Mouse (Mus musculus): ENCODE data around the gene Rbpj. TPM values are rescaled to one million over a fixed set of nuclear protein-coding genes. Genes with fewer than 3 reads are reported as not detected.

Gene Rbpj
- polyA plus RNA-seq, 1 experiment from 2014 or later = 33.1 TPM

DNA sequence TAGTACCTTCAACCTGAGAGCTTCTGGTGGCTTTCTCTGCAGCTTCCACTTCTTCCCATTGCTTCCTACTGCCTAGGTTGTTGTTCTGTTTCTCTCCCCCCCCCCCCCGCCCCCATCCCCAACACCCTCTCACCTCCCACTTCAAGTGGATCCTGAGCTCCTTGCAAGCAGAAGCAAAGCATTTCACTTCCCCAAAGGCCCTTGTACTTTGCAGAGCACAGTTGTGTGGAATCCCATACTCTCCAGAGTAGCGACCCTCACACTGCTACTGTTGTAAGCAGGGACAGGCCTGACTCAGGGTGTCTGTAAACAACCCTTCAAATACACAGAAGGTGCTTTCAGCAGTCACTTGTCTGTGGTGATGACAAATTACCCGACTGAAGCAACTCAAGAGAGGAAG lies 37.3 kb downstream of the Rbpj start:
- Histone ChIP-seq H3K4me1 (ENCODE audit: insufficient read depth, low read length) (no peaks in the 10 kb centered on the region), H3K4me2 (replicated peaks; ENCODE audit: low read depth, low read length) (no peak overlapping the region), H3K36me3 (ENCODE audit: insufficient read depth, low read length) (no peaks in the 10 kb centered on the region), H3K9ac (replicated peaks; ENCODE audit: low read length) (no peak overlapping the region), H3K27me3 (ENCODE audit: insufficient read depth, low read length) (no peaks in the 10 kb centered on the region), H3K27ac (ENCODE audit: low read length) (no peak overlapping the region), H3K4me3 (ENCODE audit: low read length) (no peak overlapping the region), H3K9me3 (ENCODE audit: low read length) (no peaks in the 10 kb centered on the region)
- ATAC-seq (ENCODE audit: low FRiP score, low TSS enrichment) = no peak
- 80% methylated on average over 2 of the region's 3 CpGs for WGBS

DNA sequence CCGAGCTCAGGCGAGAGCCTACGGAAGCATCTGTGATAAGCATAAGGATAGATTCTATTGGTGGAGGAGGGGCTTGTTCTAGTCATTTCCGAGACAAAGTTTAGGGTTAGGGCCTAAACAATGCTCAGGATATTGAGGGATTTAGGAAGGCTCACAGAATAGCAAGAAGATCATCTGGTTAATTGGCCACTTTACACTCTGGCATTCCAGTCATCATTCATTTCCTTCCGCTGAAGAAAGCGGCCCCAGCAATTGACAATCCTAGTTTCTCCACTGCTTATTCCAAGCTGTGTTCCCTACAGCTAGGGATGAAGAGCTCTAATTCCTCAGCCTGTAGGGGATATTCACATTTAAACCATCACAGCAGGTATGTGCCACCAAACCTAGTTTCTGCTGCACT lies 39.8 kb downstream of the Rbpj start:
- WGBS = 78% methylated on average over 6 of the region's 6 CpGs
- no peaks in the 10 kb centered on the region for H3K36me3 ChIP-seq (ENCODE audit: insufficient read depth, low read length)

DNA sequence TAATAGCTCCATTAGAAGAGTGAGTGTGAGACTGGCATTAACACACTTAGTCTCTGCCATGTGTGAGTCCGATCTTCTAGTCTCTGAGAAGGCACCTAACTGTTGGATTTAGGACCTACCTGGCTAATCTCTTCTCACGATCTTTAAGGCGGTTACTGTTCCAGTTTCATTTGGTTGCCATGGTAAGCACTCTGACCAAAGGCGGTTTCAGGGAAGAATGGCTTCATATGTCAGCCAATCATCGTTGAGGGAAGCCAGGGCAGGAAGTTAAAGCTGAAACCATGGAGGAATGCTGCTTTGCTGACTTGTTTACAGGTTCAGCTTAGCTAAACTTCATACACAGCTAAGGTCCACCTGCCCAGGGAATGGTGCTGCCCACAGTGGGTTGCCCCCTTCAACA lies 41.4 kb downstream of the Rbpj start:
- Histone ChIP-seq H3K36me3 (ENCODE audit: insufficient read depth, low read length) (no peaks in the 10 kb centered on the region), H3K27me3 (ENCODE audit: insufficient read depth, low read length) (no peaks in the 10 kb centered on the region), H3K4me3 (ENCODE audit: low read length) (no peak overlapping the region), H3K9ac (replicated peaks; ENCODE audit: low read length) (no peak overlapping the region), H3K4me1 (ENCODE audit: insufficient read depth, low read length) (no peaks in the 10 kb centered on the region), H3K4me2 (replicated peaks; ENCODE audit: low read depth, low read length) (no peak overlapping the region), H3K9me3 (ENCODE audit: low read length) (no peaks in the 10 kb centered on the region), H3K27ac (ENCODE audit: low read length) (no peak overlapping the region)
- ATAC-seq (ENCODE audit: low FRiP score, low TSS enrichment) = no peak
- 77% methylated on average over 5 of the region's 5 CpGs for WGBS

More for the DNA sequence above, 39.8 kb downstream of the Rbpj start:
- Histone ChIP-seq H3K4me1 (ENCODE audit: insufficient read depth, low read length) (no peaks in the 10 kb centered on the region), H3K9ac (replicated peaks; ENCODE audit: low read length) (no peak overlapping the region), H3K4me2 (replicated peaks; ENCODE audit: low read depth, low read length) (no peak overlapping the region), H3K27me3 (ENCODE audit: insufficient read depth, low read length) (no peaks in the 10 kb centered on the region), H3K9me3 (ENCODE audit: low read length) (no peaks in the 10 kb centered on the region), H3K27ac (ENCODE audit: low read length) (no peak overlapping the region), H3K4me3 (ENCODE audit: low read length) (no peak overlapping the region)
- ATAC-seq (ENCODE audit: low FRiP score, low TSS enrichment) = no peak

DNA sequence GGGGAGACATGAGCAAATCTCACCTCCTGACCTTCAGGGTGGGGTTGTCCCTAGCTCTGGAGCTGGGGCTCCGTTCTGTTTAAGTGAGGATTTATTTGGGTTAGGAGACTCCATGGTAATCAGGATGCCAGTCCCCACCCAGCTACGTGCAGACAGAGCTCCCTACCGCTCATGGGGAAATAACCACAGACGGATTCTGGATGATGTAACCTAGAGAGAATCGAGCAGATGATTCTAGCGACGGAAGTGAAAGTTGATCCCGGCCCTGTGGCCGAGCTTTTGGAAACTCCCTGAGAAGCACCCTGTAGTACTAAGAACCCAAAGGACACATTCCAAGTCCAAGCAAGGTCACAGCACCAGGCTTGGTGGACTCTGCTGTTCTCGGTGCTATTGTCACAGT lies 43.5 kb downstream of the Rbpj start:
- 56% methylated on average over 10 of the region's 10 CpGs for WGBS
- H3K9me3 ChIP-seq (ENCODE audit: low read length) = no peaks in the 10 kb centered on the region
- ATAC-seq (ENCODE audit: low FRiP score, low TSS enrichment) = no peak

DNA sequence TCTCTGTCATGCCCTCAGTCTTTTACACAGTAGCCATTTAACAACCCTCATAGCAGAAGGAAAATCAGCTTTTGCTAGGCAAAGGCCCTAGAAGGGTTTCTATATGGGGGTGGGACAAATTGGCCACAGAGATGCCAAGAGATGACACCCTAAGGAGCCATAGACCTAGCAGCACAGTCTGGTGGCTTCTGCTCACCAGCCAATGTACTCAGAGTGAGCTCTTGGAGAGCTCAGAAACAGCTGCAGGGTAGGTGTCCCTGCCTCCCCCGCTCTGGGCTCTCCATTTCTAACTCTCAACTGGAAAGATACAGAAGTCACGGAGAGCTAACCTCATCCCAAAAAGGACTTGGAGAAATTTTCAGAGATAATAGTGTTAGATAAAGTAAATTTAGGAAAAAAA lies 44.0 kb downstream of the Rbpj start:
- Histone ChIP-seq H3K27ac (ENCODE audit: low read length) (no peak overlapping the region), H3K4me1 (ENCODE audit: insufficient read depth, low read length) (no peaks in the 10 kb centered on the region), H3K4me3 (ENCODE audit: low read length) (no peak overlapping the region), H3K9me3 (ENCODE audit: low read length) (no peaks in the 10 kb centered on the region), H3K9ac (replicated peaks; ENCODE audit: low read length) (no peak overlapping the region), H3K27me3 (ENCODE audit: insufficient read depth, low read length) (no peaks in the 10 kb centered on the region), H3K36me3 (ENCODE audit: insufficient read depth, low read length) (no peaks in the 10 kb centered on the region), H3K4me2 (replicated peaks; ENCODE audit: low read depth, low read length) (no peak overlapping the region)
- ATAC-seq (ENCODE audit: low FRiP score, low TSS enrichment) = no peak
- WGBS = 85% methylated on average over 2 of the region's 2 CpGs

More for the DNA sequence above, 43.5 kb downstream of the Rbpj start:
- no peak overlapping the region for H3K9ac ChIP-seq (replicated peaks; ENCODE audit: low read length)
- H3K36me3 ChIP-seq (ENCODE audit: insufficient read depth, low read length) = no peaks in the 10 kb centered on the region
- H3K4me3 ChIP-seq (ENCODE audit: low read length) = no peak overlapping the region
- no peak overlapping the region for H3K4me2 ChIP-seq (replicated peaks; ENCODE audit: low read depth, low read length)
- H3K27ac ChIP-seq (ENCODE audit: low read length) = no peak overlapping the region
- H3K4me1 ChIP-seq (ENCODE audit: insufficient read depth, low read length) = no peaks in the 10 kb centered on the region
- H3K27me3 ChIP-seq (ENCODE audit: insufficient read depth, low read length) = no peaks in the 10 kb centered on the region

DNA sequence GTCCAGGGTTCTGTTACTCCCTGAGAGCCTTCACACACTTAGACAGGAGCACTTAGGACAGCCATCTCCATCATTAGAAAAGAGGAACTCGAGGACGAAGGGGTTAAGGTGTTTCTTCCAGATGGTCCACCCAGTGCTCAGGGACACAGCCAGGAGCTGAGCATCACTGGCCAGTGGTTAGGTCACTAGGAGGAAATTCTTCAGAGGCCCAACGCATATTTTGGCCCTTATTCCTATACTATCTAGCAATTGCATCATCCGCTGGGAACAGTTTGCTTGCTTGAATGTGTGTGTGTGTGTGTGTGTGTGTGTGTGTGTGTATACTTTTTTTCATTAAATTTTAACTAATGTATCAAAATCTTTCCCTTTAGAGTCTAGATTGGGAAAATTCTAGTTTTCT lies 45.5 kb downstream of the Rbpj start:
- H3K4me3 ChIP-seq (ENCODE audit: low read length) = no peak overlapping the region
- no peak for ATAC-seq (ENCODE audit: low FRiP score, low TSS enrichment)
- no peaks in the 10 kb centered on the region for H3K9me3 ChIP-seq (ENCODE audit: low read length)
- H3K27me3 ChIP-seq (ENCODE audit: insufficient read depth, low read length) = no peaks in the 10 kb centered on the region
- 88% methylated on average over 4 of the region's 4 CpGs for WGBS
- H3K27ac ChIP-seq (ENCODE audit: low read length) = no peak overlapping the region
- H3K36me3 ChIP-seq (ENCODE audit: insufficient read depth, low read length) = no peaks in the 10 kb centered on the region
- H3K4me2 ChIP-seq (replicated peaks; ENCODE audit: low read depth, low read length) = no peak overlapping the region
- H3K4me1 ChIP-seq (ENCODE audit: insufficient read depth, low read length) = no peaks in the 10 kb centered on the region
- H3K9ac ChIP-seq (replicated peaks; ENCODE audit: low read length) = no peak overlapping the region

DNA sequence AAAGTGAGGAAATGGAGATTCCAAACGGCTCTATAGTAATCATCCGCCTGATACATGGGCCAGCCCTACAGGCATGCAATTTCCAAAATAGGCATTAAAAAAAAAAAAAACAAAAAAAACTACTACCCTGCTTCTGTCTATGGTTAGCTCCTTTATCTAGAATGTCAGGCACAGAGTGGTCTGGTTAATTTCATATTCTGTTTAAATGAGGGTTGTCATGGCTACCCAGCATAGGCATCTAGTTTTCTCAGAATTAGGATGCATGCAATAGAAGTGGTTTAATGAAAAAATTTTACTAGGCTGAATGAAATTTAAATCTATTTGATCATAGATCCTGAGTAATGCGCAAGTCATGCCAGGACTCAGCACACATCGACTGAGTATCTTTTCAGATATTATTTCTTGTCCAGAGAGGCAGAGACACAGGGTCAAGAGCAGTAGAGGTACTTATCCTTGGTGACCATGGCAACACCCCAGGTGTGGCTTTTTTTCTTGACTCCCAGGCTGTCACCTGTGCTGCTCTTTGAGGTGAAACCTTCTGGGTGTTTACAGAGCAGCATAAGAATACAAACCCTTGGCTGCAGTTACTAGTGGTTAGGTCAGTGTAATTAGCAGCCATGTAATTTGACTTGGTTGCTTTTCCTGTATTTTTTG lies 49.1 kb downstream of the Rbpj start:
- Histone ChIP-seq H3K27me3 (ENCODE audit: insufficient read depth, low read length) (no peaks in the 10 kb centered on the region), H3K4me2 (replicated peaks; ENCODE audit: low read depth, low read length) (no peak overlapping the region), H3K4me3 (ENCODE audit: low read length) (no peak overlapping the region), H3K4me1 (ENCODE audit: insufficient read depth, low read length) (no peaks in the 10 kb centered on the region), H3K27ac (ENCODE audit: low read length) (no peak overlapping the region), H3K9ac (replicated peaks; ENCODE audit: low read length) (no peak overlapping the region), H3K9me3 (ENCODE audit: low read length) (no peaks in the 10 kb centered on the region), H3K36me3 (ENCODE audit: insufficient read depth, low read length) (no peaks in the 10 kb centered on the region)
- 83% methylated on average over 4 of the region's 4 CpGs for WGBS
- ATAC-seq (ENCODE audit: low FRiP score, low TSS enrichment) = no peak

DNA sequence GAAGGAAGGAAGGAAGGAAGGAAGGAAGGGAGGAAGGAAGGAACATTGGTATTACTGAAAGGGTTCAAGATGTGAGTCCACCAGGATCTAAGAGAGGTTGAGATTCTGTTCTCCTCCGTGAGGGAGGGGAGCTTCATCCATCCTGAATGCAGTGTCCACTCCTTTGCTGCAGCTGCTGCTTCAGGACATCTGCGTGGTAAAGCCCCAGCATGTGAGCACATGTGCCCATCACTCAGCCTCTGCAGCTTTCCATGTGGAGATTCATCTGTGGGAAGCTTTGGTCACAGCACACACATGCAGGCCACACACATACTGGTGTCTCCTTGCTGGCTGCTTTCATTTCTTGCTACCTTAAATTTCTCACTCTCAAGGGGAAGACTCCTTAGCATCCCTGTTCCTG lies 50.5 kb downstream of the Rbpj start:
- ATAC-seq (ENCODE audit: low FRiP score, low TSS enrichment) = no peak
- no peak overlapping the region for H3K27ac ChIP-seq (ENCODE audit: low read length)
- H3K27me3 ChIP-seq (ENCODE audit: insufficient read depth, low read length) = no peaks in the 10 kb centered on the region
- H3K36me3 ChIP-seq (ENCODE audit: insufficient read depth, low read length) = no peaks in the 10 kb centered on the region
- no peak overlapping the region for H3K4me3 ChIP-seq (ENCODE audit: low read length)
- no peak overlapping the region for H3K4me2 ChIP-seq (replicated peaks; ENCODE audit: low read depth, low read length)
- WGBS = 94% methylated on average over 2 of the region's 2 CpGs
- no peaks in the 10 kb centered on the region for H3K4me1 ChIP-seq (ENCODE audit: insufficient read depth, low read length)
- H3K9ac ChIP-seq (replicated peaks; ENCODE audit: low read length) = no peak overlapping the region
- H3K9me3 ChIP-seq (ENCODE audit: low read length) = no peaks in the 10 kb centered on the region

DNA sequence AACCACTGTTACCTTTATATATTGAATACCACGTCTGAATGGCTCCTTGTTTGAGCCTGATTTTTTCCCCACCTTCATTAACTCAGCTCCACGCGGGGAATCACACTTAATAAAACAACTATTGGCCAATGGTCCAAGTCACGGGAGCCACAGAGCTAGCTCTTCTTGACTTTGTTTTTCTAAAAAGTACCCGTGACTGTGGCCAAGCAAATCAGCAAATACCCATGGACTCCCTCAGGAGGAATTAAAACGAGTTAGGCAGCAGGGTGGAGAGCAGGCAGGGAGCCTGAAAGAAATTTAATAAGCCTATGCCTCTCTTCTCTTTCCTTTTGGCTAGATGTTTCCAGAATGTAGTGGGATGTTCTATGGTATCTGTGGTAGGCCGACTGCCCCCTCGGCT lies 51.9 kb downstream of the Rbpj start:
- no peak overlapping the region for H3K4me3 ChIP-seq (ENCODE audit: low read length)
- ATAC-seq (ENCODE audit: low FRiP score, low TSS enrichment) = no peak
- 78% methylated on average over 8 of the region's 8 CpGs for WGBS

DNA sequence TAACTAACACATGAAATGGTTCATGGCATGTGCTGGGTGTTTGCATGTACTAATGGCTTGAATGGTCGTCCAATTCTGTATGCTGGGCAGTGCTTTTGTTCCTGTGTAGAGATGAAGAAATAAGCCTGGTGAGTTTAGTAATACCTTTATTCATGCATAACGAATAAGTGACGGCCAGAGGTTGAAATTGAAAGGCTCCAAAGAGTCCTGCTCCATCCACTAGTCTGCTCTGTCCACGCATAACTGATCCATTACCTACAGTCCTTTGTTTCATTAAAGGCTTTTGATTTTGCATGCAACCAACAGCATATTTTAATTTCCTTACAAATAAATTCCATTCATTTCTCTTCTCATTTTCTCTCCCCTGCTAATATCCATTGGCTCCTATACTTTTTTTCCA lies 53.2 kb downstream of the Rbpj start:
- no peaks in the 10 kb centered on the region for H3K36me3 ChIP-seq (ENCODE audit: insufficient read depth, low read length)
- no peaks in the 10 kb centered on the region for H3K27me3 ChIP-seq (ENCODE audit: insufficient read depth, low read length)
- H3K9ac ChIP-seq (replicated peaks; ENCODE audit: low read length) = no peak overlapping the region
- WGBS = 78% methylated on average over 4 of the region's 4 CpGs
- H3K4me1 ChIP-seq (ENCODE audit: insufficient read depth, low read length) = peaks cover 3% of the 10 kb centered on the region; the same call in 1 of the 2 replicates
- no peak overlapping the region for H3K4me2 ChIP-seq (replicated peaks; ENCODE audit: low read depth, low read length)
- no peak for ATAC-seq (ENCODE audit: low FRiP score, low TSS enrichment)
- H3K9me3 ChIP-seq (ENCODE audit: low read length) = no peaks in the 10 kb centered on the region
- no peak overlapping the region for H3K4me3 ChIP-seq (ENCODE audit: low read length)
- no peak overlapping the region for H3K27ac ChIP-seq (ENCODE audit: low read length)

More for the DNA sequence above, 51.9 kb downstream of the Rbpj start:
- Histone ChIP-seq H3K27me3 (ENCODE audit: insufficient read depth, low read length) (no peaks in the 10 kb centered on the region), H3K9me3 (ENCODE audit: low read length) (no peaks in the 10 kb centered on the region), H3K36me3 (ENCODE audit: insufficient read depth, low read length) (no peaks in the 10 kb centered on the region), H3K4me2 (replicated peaks; ENCODE audit: low read depth, low read length) (no peak overlapping the region), H3K4me1 (ENCODE audit: insufficient read depth, low read length) (peaks cover under 1% of the 10 kb centered on the region; the same call in 1 of the 2 replicates), H3K9ac (replicated peaks; ENCODE audit: low read length) (no peak overlapping the region), H3K27ac (ENCODE audit: low read length) (no peak overlapping the region)
